Mouse (Mus musculus): ENCODE measurements at regions not wholly inside any gene's neighbourhood (a gene's known extent, or its start where the extent isn't known, plus 50 kb on each side); places are given as distances from the start of the nearest gene placed in this dataset.

DNA sequence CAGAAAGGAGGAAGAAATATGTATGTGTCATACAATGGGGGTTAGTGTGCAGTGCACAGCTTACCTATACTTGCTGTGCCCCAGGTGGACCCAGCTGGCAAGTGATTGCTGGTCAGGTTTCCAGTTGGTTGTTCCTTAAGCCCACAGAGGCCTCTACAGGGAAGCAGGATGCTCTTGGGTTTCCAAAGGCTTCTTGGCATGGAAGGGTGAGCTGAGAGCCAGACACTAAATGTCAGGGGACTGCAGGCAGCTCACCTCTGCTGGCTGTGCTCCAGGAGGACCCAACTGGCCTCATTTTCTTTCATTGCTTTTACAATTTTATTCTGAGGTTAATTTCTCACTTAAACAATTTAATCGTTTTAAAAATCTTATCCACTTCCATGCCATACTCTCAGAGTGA lies 108.1 kb downstream of the Gm10184 start:
- DNase-seq, result peak; percentile 83 to 84

DNA sequence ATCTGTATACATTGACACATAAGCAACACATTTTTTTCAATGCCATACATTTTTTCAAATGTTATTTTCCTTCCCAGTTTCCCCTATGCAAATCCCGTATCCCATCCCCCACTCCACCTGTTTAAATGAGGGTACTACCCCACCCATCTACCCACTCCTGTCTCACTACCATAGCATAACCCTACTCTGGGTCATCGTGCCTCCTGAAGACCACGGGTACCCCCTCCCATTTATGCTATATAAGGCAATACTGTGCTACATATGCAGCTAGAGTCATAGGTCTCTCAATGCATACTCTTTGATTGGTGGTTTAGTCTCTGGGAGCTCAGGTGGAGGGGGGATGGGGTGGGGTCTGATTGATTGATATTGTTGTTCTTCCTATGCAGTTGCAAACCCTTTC lies 132.7 kb downstream of the Gm10184 start:
- no peak for DNase-seq

DNA sequence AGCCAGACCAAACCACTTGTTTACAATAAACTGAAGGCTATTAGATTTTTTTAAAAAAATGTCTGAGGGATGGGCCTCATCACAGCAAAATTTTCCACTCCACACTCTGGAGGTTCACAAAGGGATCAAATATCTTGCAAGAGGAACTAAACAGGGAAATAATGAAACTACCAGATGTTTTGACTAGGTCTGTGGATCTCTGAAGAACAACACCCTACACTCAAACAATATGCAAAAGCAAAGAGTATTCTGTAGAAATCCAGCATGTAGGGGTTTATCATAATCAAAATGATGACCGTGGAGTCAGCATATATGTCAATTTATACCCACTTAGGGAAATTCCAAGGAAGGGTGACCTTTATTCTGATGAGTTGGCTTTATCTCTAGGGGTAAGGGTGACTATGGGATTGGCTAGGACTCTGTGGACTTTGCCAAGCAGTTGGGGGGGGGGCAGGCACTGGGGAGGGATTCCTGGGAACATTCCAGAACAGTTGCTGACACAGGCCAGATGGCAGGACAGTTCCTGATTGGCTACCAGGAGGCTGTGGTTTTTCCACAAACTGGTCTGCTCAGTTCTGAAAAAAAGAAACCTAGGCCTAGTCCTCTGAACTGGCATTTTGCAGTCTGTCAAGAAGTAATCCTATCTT lies 143.9 kb downstream of the Gm10184 start:
- no peak for DNase-seq

DNA sequence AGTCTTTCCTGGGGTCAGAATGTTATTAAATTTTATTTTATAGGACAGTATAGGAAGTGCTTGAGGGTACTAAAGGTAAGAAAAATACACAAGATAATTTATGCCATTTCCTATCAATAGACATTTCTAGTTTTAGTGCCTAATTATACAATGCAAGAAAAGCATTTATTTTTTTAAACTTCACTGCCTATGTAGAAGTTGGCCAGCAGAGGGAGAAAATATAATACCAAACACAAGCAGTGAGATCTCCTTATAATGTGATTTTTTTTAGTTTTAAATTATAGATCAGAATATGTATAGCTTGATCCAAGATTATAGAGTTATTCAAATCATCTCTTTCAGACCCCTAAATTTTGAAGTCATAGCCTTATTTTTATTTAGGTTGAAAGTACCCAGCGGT lies 172.8 kb downstream of the Gm10184 start:
- no peak for DNase-seq

DNA sequence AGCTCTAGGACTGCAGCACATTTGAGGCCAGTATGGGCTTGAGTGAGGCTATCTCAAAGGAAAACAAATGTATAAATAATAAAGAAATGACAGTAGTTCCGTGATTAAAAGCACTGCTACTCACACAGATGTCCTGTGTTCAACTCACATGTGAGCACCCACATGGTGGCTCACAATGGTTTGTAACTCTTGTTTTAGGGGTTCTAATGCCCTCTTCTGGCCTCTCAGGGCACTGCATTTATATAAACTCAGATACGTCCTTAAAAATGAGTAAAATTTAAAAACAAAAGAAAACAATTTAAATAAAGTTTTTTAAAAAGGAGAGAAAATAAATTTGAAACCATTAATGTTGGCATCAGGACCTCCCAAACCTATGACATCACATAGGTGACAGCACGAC lies 184.7 kb downstream of the Gm10184 start:
- no peak for DNase-seq

DNA sequence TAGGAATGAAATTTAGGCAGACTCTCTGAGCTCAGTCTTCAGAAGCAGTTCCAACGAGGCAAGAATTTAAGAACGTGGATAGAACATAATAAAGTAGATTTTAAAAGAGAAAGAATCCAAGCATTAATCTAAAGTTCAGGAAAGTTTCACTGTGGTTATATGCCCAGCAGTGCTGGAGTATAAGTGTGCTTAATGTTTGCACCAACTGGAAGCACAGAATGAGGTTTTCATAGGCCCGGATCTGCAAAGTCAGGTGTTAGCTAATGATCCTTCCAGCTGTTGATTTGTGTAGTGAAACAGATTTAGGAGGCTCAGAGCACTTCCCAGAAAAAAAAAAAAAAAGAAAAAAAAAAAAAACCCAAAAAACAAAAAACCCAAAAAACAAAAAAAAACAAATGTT lies 228.5 kb downstream of the Gm10184 start:
- no peak for DNase-seq

DNA sequence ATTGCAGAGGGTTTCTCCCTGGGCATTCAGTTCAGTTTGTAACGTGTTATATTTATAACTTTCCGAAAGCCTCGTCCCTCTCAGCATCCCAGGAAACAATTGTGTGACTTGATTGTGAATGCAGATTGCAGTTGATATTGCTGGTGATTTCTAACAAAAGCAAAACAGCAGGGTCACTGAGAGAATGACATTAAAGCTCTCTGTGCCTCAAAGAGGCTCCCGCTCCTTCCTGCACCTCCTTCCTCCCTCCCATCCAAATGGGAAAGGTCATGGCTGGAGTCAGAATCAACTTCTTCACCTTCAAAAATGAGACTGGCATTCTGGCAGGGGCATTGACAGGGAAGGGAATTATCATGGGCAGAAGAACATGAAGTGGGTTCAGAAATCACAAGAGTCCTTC lies 251.9 kb downstream of the Gm10184 start:
- DNase-seq, result no peak

DNA sequence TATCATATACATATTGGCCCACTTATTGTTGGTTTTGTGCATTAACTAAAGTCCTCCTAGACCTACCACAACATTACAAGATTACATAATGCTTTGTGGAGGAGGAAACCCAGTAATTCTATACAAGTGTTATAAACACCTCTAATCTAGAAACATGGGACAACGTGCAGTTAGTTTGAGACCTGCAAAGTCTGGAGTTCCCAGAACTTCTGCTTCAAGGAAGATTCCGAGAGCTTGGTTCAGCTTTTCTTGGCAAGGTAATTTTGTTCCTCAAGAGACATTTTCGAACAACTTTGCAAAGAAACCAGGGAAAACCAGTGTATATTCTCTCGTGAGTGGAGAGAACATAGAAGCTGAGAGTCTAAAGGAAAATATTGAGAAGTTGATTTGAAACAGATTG lies 254.0 kb downstream of the Gm10184 start:
- no peak for DNase-seq

DNA sequence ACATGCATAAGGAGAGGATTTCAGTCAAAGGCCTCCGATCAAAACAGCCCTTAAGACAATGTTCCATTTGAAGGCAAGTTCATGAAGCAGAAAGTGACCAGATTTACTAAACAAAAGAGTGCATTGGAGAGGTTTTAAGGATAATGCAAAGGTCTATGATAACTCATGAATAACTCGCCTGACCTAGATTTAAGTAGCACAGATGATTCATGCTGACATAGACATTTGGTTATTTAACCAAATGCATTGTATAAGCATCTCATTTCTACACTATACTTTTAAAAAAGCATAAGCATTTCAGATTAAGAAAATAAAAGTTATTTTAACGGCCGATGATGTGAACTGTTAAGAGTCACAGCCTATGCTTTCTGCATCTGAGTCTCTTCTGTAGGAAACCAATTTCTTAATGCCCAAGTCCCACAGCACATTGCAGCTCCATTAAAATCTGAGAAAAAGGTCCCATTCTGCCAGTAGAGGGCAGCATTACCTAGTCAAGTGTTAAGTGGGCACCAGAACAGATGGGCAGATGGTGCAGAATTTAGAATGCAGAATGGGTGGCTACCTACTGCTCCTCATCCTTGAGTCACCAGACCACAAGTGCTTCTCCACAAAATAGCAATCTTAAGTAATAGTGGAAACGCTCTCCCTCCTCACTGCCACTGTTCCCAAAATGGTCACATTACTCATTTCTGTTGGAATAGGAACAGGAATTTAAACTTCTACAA lies 256.0 kb downstream of the Gm10184 start:
- peak; percentile 69 to 90 for DNase-seq

DNA sequence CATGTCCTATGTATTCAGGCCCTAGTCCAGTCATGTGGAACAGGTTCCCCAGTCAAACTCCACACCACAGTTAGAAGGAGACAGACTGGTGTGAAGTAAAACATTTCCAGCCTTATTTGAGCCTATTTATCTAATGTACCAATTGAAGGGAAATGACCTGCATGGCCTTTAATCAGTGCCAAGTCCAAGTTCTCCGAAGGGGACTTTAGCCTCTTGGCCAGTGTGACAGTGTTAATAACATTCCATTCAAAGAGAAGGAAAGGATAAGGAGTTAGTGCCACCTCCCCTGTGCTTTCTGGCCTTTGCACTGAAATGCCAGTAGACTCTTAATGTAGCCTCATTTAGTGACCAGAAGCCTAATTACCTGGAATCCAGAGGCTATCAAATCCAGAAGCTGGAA lies 264.2 kb downstream of the Gm10184 start:
- no peak for DNase-seq
